ENCODE assay signal across 29 mouse cellular contexts in genomic region chr12:37014401-37014800, GRCm38 (mm10).
DNase-seq lines count a peak whose midpoint lies in the region; ATAC-seq lines count a peak whose summit lies in the region.
"Had no signal": no experiment of that assay in that cellular context is flagged by ENCODE, and none has a peak within 500 bp of the region (broad histone marks: within the 10 kb centered on the region; RNA-seq: fewer than 3 reads in every experiment).

No protein-coding gene starts in this region.

- H3K9ac ChIP-seq in embryonic facial prominence, embryonic 14.5 days (ENCODE audit: low read depth, low read length) = no peak overlapping the region
- no peak overlapping the region for H3K9ac ChIP-seq in heart, embryonic 11.5 days (ENCODE audit: low read depth, low read length)
- H3K9ac ChIP-seq in heart, embryonic 16.5 days (ENCODE audit: low read length) = no peak overlapping the region
- no peak overlapping the region for H3K9ac ChIP-seq in kidney, embryonic 16.5 days (replicated peaks; ENCODE audit: low read length)
- H3K9ac ChIP-seq: forebrain, postnatal 0 days; kidney, embryonic 15.5 days; limb, embryonic 15.5 days; liver, embryonic 14.5 days; lung, embryonic 14.5 days; neural tube, embryonic 13.5 days; stomach, embryonic 15.5 days had no signal

- no peak overlapping the region for H3K4me2 ChIP-seq in embryonic facial prominence, embryonic 14.5 days (ENCODE audit: low read depth, low read length)
- H3K4me2 ChIP-seq in heart, embryonic 11.5 days = no peak overlapping the region
- H3K4me2 ChIP-seq in heart, embryonic 16.5 days (ENCODE audit: low read depth, low read length) = no peak overlapping the region
- no peak overlapping the region for H3K4me2 ChIP-seq in kidney, embryonic 16.5 days (replicated peaks; ENCODE audit: low read depth, low read length)
- H3K4me2 ChIP-seq: kidney, embryonic 15.5 days; limb, embryonic 15.5 days; lung, embryonic 14.5 days; neural tube, embryonic 13.5 days; stomach, embryonic 15.5 days had no signal

- WGBS in embryonic facial prominence, embryonic 14.5 days = 54% methylated on average over 4 of the region's 4 CpGs
- 49% methylated on average over 4 of the region's 4 CpGs for WGBS in embryonic facial prominence, embryonic 10.5 days
- WGBS in heart, embryonic 11.5 days (ENCODE audit: insufficient replicate concordance) = 80% methylated on average over 4 of the region's 4 CpGs
- 69% methylated on average over 4 of the region's 4 CpGs for WGBS in heart, embryonic 16.5 days
- 65% methylated on average over 4 of the region's 4 CpGs for WGBS in kidney, embryonic 16.5 days

- no peaks in the 10 kb centered on the region for H3K9me3 ChIP-seq in embryonic facial prominence, embryonic 14.5 days (ENCODE audit: control insufficient read depth, low read length)
- no peaks in the 10 kb centered on the region for H3K9me3 ChIP-seq in embryonic facial prominence, embryonic 10.5 days
- H3K9me3 ChIP-seq in heart, embryonic 11.5 days (replicated peaks; ENCODE audit: control insufficient read depth, low read length) = no peaks in the 10 kb centered on the region
- H3K9me3 ChIP-seq in heart, embryonic 16.5 days (replicated peaks; ENCODE audit: control insufficient read depth, low read length) = no peaks in the 10 kb centered on the region
- H3K9me3 ChIP-seq in kidney, embryonic 16.5 days (ENCODE audit: low read length) = no peaks in the 10 kb centered on the region
- H3K9me3 ChIP-seq: kidney, embryonic 15.5 days; limb, embryonic 15.5 days; neural tube, embryonic 13.5 days; stomach, embryonic 15.5 days had no signal

- H3K27ac ChIP-seq in embryonic facial prominence, embryonic 14.5 days (replicated peaks; ENCODE audit: low read depth, low read length) = no peak overlapping the region
- no peak overlapping the region for H3K27ac ChIP-seq in embryonic facial prominence, embryonic 10.5 days (replicated peaks)
- H3K27ac ChIP-seq in heart, embryonic 11.5 days (ENCODE audit: low read depth, low read length) = no peak overlapping the region
- no peak overlapping the region for H3K27ac ChIP-seq in heart, embryonic 16.5 days (ENCODE audit: low read length)
- no peak overlapping the region for H3K27ac ChIP-seq in kidney, embryonic 16.5 days (ENCODE audit: low read length)
- H3K27ac ChIP-seq: hindbrain, postnatal 0 days; kidney, embryonic 15.5 days; left cerebral cortex, adult 2 months; limb, embryonic 15.5 days; liver, embryonic 14.5 days; neural tube, embryonic 13.5 days; stomach, embryonic 15.5 days had no signal

- no peaks in the 10 kb centered on the region for H3K36me3 ChIP-seq in embryonic facial prominence, embryonic 14.5 days (ENCODE audit: control insufficient read depth, insufficient read depth, low read length)
- no peaks in the 10 kb centered on the region for H3K36me3 ChIP-seq in embryonic facial prominence, embryonic 10.5 days (replicated peaks)
- no peaks in the 10 kb centered on the region for H3K36me3 ChIP-seq in heart, embryonic 11.5 days (ENCODE audit: control insufficient read depth, insufficient read depth, low read length)
- H3K36me3 ChIP-seq in heart, embryonic 16.5 days (ENCODE audit: control insufficient read depth, insufficient read depth) = no peaks in the 10 kb centered on the region
- H3K36me3 ChIP-seq in kidney, embryonic 16.5 days (ENCODE audit: insufficient read depth, low read length) = no peaks in the 10 kb centered on the region
- H3K36me3 ChIP-seq: kidney, embryonic 15.5 days; limb, embryonic 15.5 days; neural tube, embryonic 13.5 days; stomach, embryonic 15.5 days had no signal

- DNase-seq in embryonic facial prominence, embryonic 14.5 days (ENCODE audit: low spot score) = peak; percentile 48
- DNase-seq in embryonic facial prominence, embryonic 10.5 days (ENCODE audit: low spot score) = no peak
- DNase-seq in heart, adult 8-10 months (ENCODE audit: low spot score) = peak; percentile 82
- peak; percentile 53 for DNase-seq in retina, embryonic 14.5 days (ENCODE audit: low spot score)
- DNase-seq in frontal cortex, postnatal 25 days (ENCODE audit: low spot score in 2 of 2) = no peak
- DNase-seq: adrenal gland, adult 8-10 months; cerebellum, adult 2 months; cerebellum, postnatal 25 days; embryo, embryonic 11 days; forebrain, postnatal 0 days; kidney, adult 11 months; layer of hippocampus, adult 9-11 months; left cerebral cortex, postnatal 4 days; lung, embryonic 14.5 days; lung, postnatal 4 days; midbrain, embryonic 14.5 days; right cerebral cortex, adult 18-20 months; right cerebral cortex, postnatal 4 days had no signal

- peak; percentile 45; the same call in 1 of the 2 replicates for ATAC-seq in embryonic facial prominence, embryonic 14.5 days (ENCODE audit: low read depth)
- ATAC-seq in heart, embryonic 11.5 days (replicated peaks; ENCODE audit: insufficient number of reproducible peaks, low FRiP score, low TSS enrichment) = no peak
- peak; percentile 58; the same call in 1 of the 2 replicates for ATAC-seq in heart, embryonic 16.5 days (replicated peaks; ENCODE audit: extremely low read depth, insufficient read depth, low FRiP score)
- ATAC-seq in kidney, embryonic 16.5 days (ENCODE audit: low FRiP score, low TSS enrichment) = no peak
- ATAC-seq: activated CD4-positive, CD25-positive, alpha-beta regulatory T cell, adult 4 months; forebrain, postnatal 0 days; hindbrain, postnatal 0 days had no signal

- H3K4me1 ChIP-seq in embryonic facial prominence, embryonic 14.5 days (ENCODE audit: control insufficient read depth, insufficient read depth, low read length) = 0 out of 2 replicates have a peak, but pooled peaks cover 4% of the 10 kb centered on the region
- H3K4me1 ChIP-seq in embryonic facial prominence, embryonic 10.5 days = peaks cover 4% of the 10 kb centered on the region; the same call in 1 of the 2 replicates
- no peaks in the 10 kb centered on the region for H3K4me1 ChIP-seq in heart, embryonic 11.5 days (ENCODE audit: control insufficient read depth, insufficient read depth, low read length)
- no peaks in the 10 kb centered on the region for H3K4me1 ChIP-seq in heart, embryonic 16.5 days (ENCODE audit: control insufficient read depth, insufficient read depth, low read length)
- no peaks in the 10 kb centered on the region for H3K4me1 ChIP-seq in kidney, embryonic 16.5 days (ENCODE audit: insufficient read depth, low read length)
- H3K4me1 ChIP-seq: kidney, embryonic 15.5 days; limb, embryonic 15.5 days; stomach, embryonic 15.5 days had no signal

- H3K4me3 ChIP-seq in embryonic facial prominence, embryonic 14.5 days (ENCODE audit: low read depth, low read length) = no peak overlapping the region
- H3K4me3 ChIP-seq in embryonic facial prominence, embryonic 10.5 days = no peak overlapping the region
- H3K4me3 ChIP-seq in heart, embryonic 11.5 days (ENCODE audit: low read depth, low read length) = no peak overlapping the region
- no peak overlapping the region for H3K4me3 ChIP-seq in heart, embryonic 16.5 days (ENCODE audit: low read length)
- H3K4me3 ChIP-seq in kidney, embryonic 16.5 days (ENCODE audit: low read length) = no peak overlapping the region
- H3K4me3 ChIP-seq: kidney, embryonic 15.5 days; left cerebral cortex, adult 2 months; limb, embryonic 15.5 days; neural tube, embryonic 13.5 days; stomach, embryonic 15.5 days had no signal

- H3K27me3 ChIP-seq in embryonic facial prominence, embryonic 14.5 days (replicated peaks; ENCODE audit: control insufficient read depth, insufficient read depth, low read length) = no peaks in the 10 kb centered on the region
- H3K27me3 ChIP-seq in embryonic facial prominence, embryonic 10.5 days (replicated peaks; ENCODE audit: low read depth, poor library complexity, severe bottlenecking) = no peaks in the 10 kb centered on the region
- no peaks in the 10 kb centered on the region for H3K27me3 ChIP-seq in heart, embryonic 11.5 days (ENCODE audit: control insufficient read depth, insufficient read depth, low read length)
- H3K27me3 ChIP-seq in heart, embryonic 16.5 days (ENCODE audit: control insufficient read depth, insufficient read depth, low read length) = no peaks in the 10 kb centered on the region
- H3K27me3 ChIP-seq in kidney, embryonic 16.5 days (ENCODE audit: insufficient read depth, low read length) = no peaks in the 10 kb centered on the region
- H3K27me3 ChIP-seq: kidney, embryonic 15.5 days; limb, embryonic 15.5 days; neural tube, embryonic 13.5 days; stomach, embryonic 15.5 days had no signal

Comparison
In these comparisons a context has a peak if more than half of its experiments do, and no peak if none do; other contexts are left out.
1. ATAC-seq: peak in embryonic facial prominence, embryonic 14.5 days (single experiment) and heart, embryonic 16.5 days (single experiment); none in heart, embryonic 11.5 days (single experiment) and kidney, embryonic 16.5 days (single experiment).
2. DNase-seq: peak in embryonic facial prominence, embryonic 14.5 days (single experiment), heart, adult 8-10 months (single experiment) and retina, embryonic 14.5 days (single experiment); none in embryonic facial prominence, embryonic 10.5 days (single experiment) and frontal cortex, postnatal 25 days (0 of 2).